In genomic region chr1:165106011-165106385, GRCm38 (mm10) we compare ENCODE assay signal across 22 mouse cellular contexts. TPM values are rescaled to one million over a fixed set of nuclear protein-coding genes. Genes with fewer than 3 reads are reported as not detected.
A peak's percentile ranks its signal among the peaks of the same experiment; 100 is the strongest.
DNase-seq lines count a peak whose midpoint lies in the region; ATAC-seq and TF ChIP-seq lines count a peak whose summit lies in the region.
"Had no signal": no experiment of that assay in that cellular context is flagged by ENCODE, and none has a peak within 500 bp of the region (broad histone marks: within the 10 kb centered on the region; RNA-seq: fewer than 3 reads in every experiment).

No protein-coding gene starts in this region.

- H3K27ac ChIP-seq in heart, embryonic 15.5 days: peak overlapping the region; percentile 50
- H3K27ac ChIP-seq in midbrain, postnatal 0 days (ENCODE audit: low read depth, low read length): 0 out of 2 replicates have a peak overlapping the region, but pooled peaks have one; percentile 18
- no peak overlapping the region for H3K27ac ChIP-seq in midbrain, embryonic 10.5 days (replicated peaks)
- peak overlapping the region; percentile 36; the same call in 1 of the 2 replicates for H3K27ac ChIP-seq in embryonic facial prominence, embryonic 14.5 days (replicated peaks; ENCODE audit: low read depth, low read length)
- H3K27ac ChIP-seq in neural tube, embryonic 14.5 days (ENCODE audit: low read depth, low read length): 0 out of 2 replicates have a peak overlapping the region, but pooled peaks have one; percentile 39
- no peak overlapping the region for H3K27ac ChIP-seq in kidney, embryonic 16.5 days (ENCODE audit: low read length)
- H3K27ac ChIP-seq: forebrain, embryonic 10.5 days had no signal

- no peak for DNase-seq in heart, adult 18-20 months
- no peak for DNase-seq in midbrain, postnatal 0 days (ENCODE audit: low spot score)
- DNase-seq in midbrain, embryonic 10.5 days (ENCODE audit: low spot score): no peak
- DNase-seq in embryonic facial prominence, embryonic 14.5 days (ENCODE audit: low spot score): no peak
- DNase-seq: adrenal gland, postnatal 25 days; embryo, embryonic 11 days; gastrocnemius, postnatal 10 days; kidney, postnatal 14 days; thymus, postnatal 14 days had no signal

- H3K36me3 ChIP-seq in heart, embryonic 15.5 days: no peaks in the 10 kb centered on the region
- no peaks in the 10 kb centered on the region for H3K36me3 ChIP-seq in midbrain, postnatal 0 days (ENCODE audit: insufficient read depth, low read length)
- H3K36me3 ChIP-seq in midbrain, embryonic 10.5 days: no peaks in the 10 kb centered on the region
- H3K36me3 ChIP-seq in embryonic facial prominence, embryonic 14.5 days (ENCODE audit: control insufficient read depth, insufficient read depth, low read length): no peaks in the 10 kb centered on the region
- H3K36me3 ChIP-seq in neural tube, embryonic 14.5 days (ENCODE audit: control insufficient read depth, insufficient read depth, low read length): no peaks in the 10 kb centered on the region
- no peaks in the 10 kb centered on the region for H3K36me3 ChIP-seq in kidney, embryonic 16.5 days (ENCODE audit: insufficient read depth, low read length)
- H3K36me3 ChIP-seq: forebrain, embryonic 10.5 days had no signal

- H3K4me1 ChIP-seq in heart, embryonic 15.5 days (replicated peaks): peaks cover 43% of the 10 kb centered on the region
- H3K4me1 ChIP-seq in midbrain, postnatal 0 days (ENCODE audit: insufficient read depth, low read length): no peaks in the 10 kb centered on the region
- peaks cover 20% of the 10 kb centered on the region for H3K4me1 ChIP-seq in midbrain, embryonic 10.5 days
- H3K4me1 ChIP-seq in embryonic facial prominence, embryonic 14.5 days (ENCODE audit: control insufficient read depth, insufficient read depth, low read length): no peaks in the 10 kb centered on the region
- peaks cover 13% of the 10 kb centered on the region; the same call in 1 of the 2 replicates for H3K4me1 ChIP-seq in neural tube, embryonic 14.5 days (ENCODE audit: control insufficient read depth, insufficient read depth, low read length)
- H3K4me1 ChIP-seq in kidney, embryonic 16.5 days (ENCODE audit: insufficient read depth, low read length): 0 out of 2 replicates have a peak, but pooled peaks cover 2% of the 10 kb centered on the region

- TF ChIP-seq CTCF in midbrain, postnatal 0 days (IDR thresholded peaks at IDR 0.05): no peak

- no peak overlapping the region for H3K4me3 ChIP-seq in heart, embryonic 15.5 days
- H3K4me3 ChIP-seq in midbrain, postnatal 0 days (ENCODE audit: low read depth, low read length): no peak overlapping the region
- no peak overlapping the region for H3K4me3 ChIP-seq in midbrain, embryonic 10.5 days
- no peak overlapping the region for H3K4me3 ChIP-seq in embryonic facial prominence, embryonic 14.5 days (ENCODE audit: low read depth, low read length)
- no peak overlapping the region for H3K4me3 ChIP-seq in neural tube, embryonic 14.5 days (ENCODE audit: low read depth, low read length)
- no peak overlapping the region for H3K4me3 ChIP-seq in kidney, embryonic 16.5 days (ENCODE audit: low read length)
- H3K4me3 ChIP-seq: forebrain, embryonic 10.5 days had no signal

- 53% methylated on average over 2 of the region's 2 CpGs for WGBS in heart, embryonic 15.5 days
- 36% methylated on average over 2 of the region's 2 CpGs for WGBS in midbrain, postnatal 0 days
- WGBS in midbrain, embryonic 10.5 days: 62% methylated on average over 2 of the region's 2 CpGs
- 63% methylated on average over 2 of the region's 2 CpGs for WGBS in embryonic facial prominence, embryonic 14.5 days
- WGBS in neural tube, embryonic 14.5 days: 46% methylated on average over 2 of the region's 2 CpGs
- 89% methylated on average over 2 of the region's 2 CpGs for WGBS in kidney, embryonic 16.5 days

- no peak overlapping the region for H3K4me2 ChIP-seq in heart, embryonic 15.5 days
- no peak overlapping the region for H3K4me2 ChIP-seq in midbrain, postnatal 0 days (ENCODE audit: low read depth, low read length, poor library complexity, severe bottlenecking)
- no peak overlapping the region for H3K4me2 ChIP-seq in embryonic facial prominence, embryonic 14.5 days (ENCODE audit: low read depth, low read length)
- H3K4me2 ChIP-seq in neural tube, embryonic 14.5 days (ENCODE audit: low read depth, low read length): no peak overlapping the region
- no peak overlapping the region for H3K4me2 ChIP-seq in kidney, embryonic 16.5 days (replicated peaks; ENCODE audit: low read depth, low read length)

- H3K9ac ChIP-seq in heart, embryonic 15.5 days: no peak overlapping the region
- no peak overlapping the region for H3K9ac ChIP-seq in midbrain, postnatal 0 days (replicated peaks; ENCODE audit: low read length, poor library complexity, severe bottlenecking)
- no peak overlapping the region for H3K9ac ChIP-seq in embryonic facial prominence, embryonic 14.5 days (ENCODE audit: low read depth, low read length)
- H3K9ac ChIP-seq in neural tube, embryonic 14.5 days (replicated peaks; ENCODE audit: low read depth, low read length): no peak overlapping the region
- H3K9ac ChIP-seq in kidney, embryonic 16.5 days (replicated peaks; ENCODE audit: low read length): no peak overlapping the region

- H3K9me3 ChIP-seq in heart, embryonic 15.5 days (replicated peaks): no peaks in the 10 kb centered on the region
- H3K9me3 ChIP-seq in midbrain, postnatal 0 days (ENCODE audit: low read length): no peaks in the 10 kb centered on the region
- H3K9me3 ChIP-seq in midbrain, embryonic 10.5 days (replicated peaks): no peaks in the 10 kb centered on the region
- no peaks in the 10 kb centered on the region for H3K9me3 ChIP-seq in embryonic facial prominence, embryonic 14.5 days (ENCODE audit: control insufficient read depth, low read length)
- H3K9me3 ChIP-seq in neural tube, embryonic 14.5 days (ENCODE audit: control insufficient read depth, low read length): no peaks in the 10 kb centered on the region
- no peaks in the 10 kb centered on the region for H3K9me3 ChIP-seq in kidney, embryonic 16.5 days (ENCODE audit: low read length)
- H3K9me3 ChIP-seq: forebrain, embryonic 10.5 days had no signal

- H3K27me3 ChIP-seq in heart, embryonic 15.5 days: no peaks in the 10 kb centered on the region
- H3K27me3 ChIP-seq in midbrain, postnatal 0 days (ENCODE audit: insufficient read depth, low read length): no peaks in the 10 kb centered on the region
- no peaks in the 10 kb centered on the region for H3K27me3 ChIP-seq in midbrain, embryonic 10.5 days (ENCODE audit: low read depth, poor library complexity, severe bottlenecking)
- no peaks in the 10 kb centered on the region for H3K27me3 ChIP-seq in embryonic facial prominence, embryonic 14.5 days (replicated peaks; ENCODE audit: control insufficient read depth, insufficient read depth, low read length)
- no peaks in the 10 kb centered on the region for H3K27me3 ChIP-seq in neural tube, embryonic 14.5 days (ENCODE audit: control insufficient read depth, insufficient read depth, low read length)
- no peaks in the 10 kb centered on the region for H3K27me3 ChIP-seq in kidney, embryonic 16.5 days (ENCODE audit: insufficient read depth, low read length)

- ATAC-seq in heart, embryonic 15.5 days (replicated peaks; ENCODE audit: insufficient number of reproducible peaks, insufficient read depth, low FRiP score, low read depth): no peak
- no peak for ATAC-seq in midbrain, postnatal 0 days (ENCODE audit: low FRiP score)
- no peak for ATAC-seq in embryonic facial prominence, embryonic 14.5 days (ENCODE audit: low read depth)
- ATAC-seq in neural tube, embryonic 14.5 days (ENCODE audit: low read depth): no peak
- ATAC-seq in activated CD4-positive, CD25-positive, alpha-beta regulatory T cell, adult 4 months: no peak
- no peak for ATAC-seq in kidney, embryonic 16.5 days (ENCODE audit: low FRiP score, low TSS enrichment)

RNA-seq across cellular contexts. Expression of gene Tbx19, which starts 54.6 kb away (rescaled TPM):
- polyA plus RNA-seq in heart, embryonic 15.5 days (2015; fragmentation: Nextera tagmentation; extraction: Ambion mirVana): 0.19 TPM in 1 of 2 replicates, not detected in the other
- total RNA-seq in heart, adult 18-20 months (2021): not detected
- total RNA-seq in midbrain, postnatal 0 days (2014; rRNA removed): 0.19 TPM in 1 of 2 replicates, not detected in the other
- 0.10 and 0.26 TPM in 2 replicates for polyA plus RNA-seq in midbrain, postnatal 0 days (2015; fragmentation: Nextera tagmentation; extraction: Ambion mirVana)
- polyA plus RNA-seq in midbrain, embryonic 10.5 days (2016; fragmentation: Nextera tagmentation; extraction: Ambion mirVana): not detected in 2 replicates
- 0.36 and 0.88 TPM in 2 replicates for polyA plus RNA-seq in embryonic facial prominence, embryonic 14.5 days (2014; fragmentation: Nextera tagmentation; extraction: Ambion mirVana)
- polyA plus RNA-seq in neural tube, embryonic 14.5 days (2014; fragmentation: Nextera tagmentation; extraction: Ambion mirVana): not detected in 2 replicates
- not detected for polyA plus RNA-seq in activated CD4-positive, CD25-positive, alpha-beta regulatory T cell, adult 4 months (2017; shearing (Covaris generic))
- polyA plus RNA-seq in kidney, embryonic 16.5 days (2015; fragmentation: Nextera tagmentation; extraction: Ambion mirVana): not detected in 2 replicates
- total RNA-seq: heart, postnatal 25 days; layer of hippocampus, postnatal 10 days; left cerebral cortex, postnatal 25 days; liver, adult 2 months; MEL; neutrophil, adult 5-6 weeks had no signal
- polyA plus RNA-seq: forebrain, embryonic 10.5 days; intestine, embryonic 16.5 days; liver, adult 2 months; stomach, embryonic 16.5 days had no signal

Comparison
In these comparisons a context has a peak if more than half of its experiments do, and no peak if none do; other contexts are left out.
1. H3K27ac ChIP-seq: peak in heart, embryonic 15.5 days (single experiment), midbrain, postnatal 0 days (single experiment), embryonic facial prominence, embryonic 14.5 days (single experiment) and neural tube, embryonic 14.5 days (single experiment); none in midbrain, embryonic 10.5 days (single experiment) and kidney, embryonic 16.5 days (single experiment).